Mouse (Mus musculus) lung, postnatal 0 days (tissue): Measurements from ENCODE around the gene Zfp58.

Experiments
- CTCF ChIP-seq: IDR thresholded peaks from 2 replicates; pipeline ENCODE4 v1.5.1; 2016; ENCODE audit warnings: antibody characterized with exemption, mild to moderate bottlenecking
- EP300 ChIP-seq: IDR thresholded peaks from 2 replicates; pipeline ENCODE4 v1.6.1; 2016; ENCODE audit warnings: antibody characterized with exemption, mild to moderate bottlenecking, control low read depth

GRCm38 (mm10) chr13:67525753-67526410 is 25.5 kb upstream of the Zfp58 start, which contains the start of the genes Gm26965 and Zfp87:
- no peak; the same call in 1 of the 2 replicates for TF ChIP-seq CTCF
- no peak for TF ChIP-seq EP300
